Mouse (Mus musculus) bone marrow, adult 2 months (tissue): ENCODE data around the gene Krt79.

Experiments used
- CTCF ChIP-seq: fragments of 200-500 bp; IDR thresholded peaks from 2 replicates; pipeline ENCODE4 v1.5.1; 2011; ENCODE audit warnings: low read length, control low read depth; ENCODE audit not compliant: control insufficient read depth, insufficient read depth
- POLR2A ChIP-seq: fragments of 200-500 bp; IDR thresholded peaks from 2 replicates; pipeline ENCODE4 v1.6.1; 2011; ENCODE audit warnings: low read depth, mild to moderate bottlenecking, control low read depth, low read length, borderline replicate concordance; ENCODE audit not compliant: control insufficient read depth

DNA sequence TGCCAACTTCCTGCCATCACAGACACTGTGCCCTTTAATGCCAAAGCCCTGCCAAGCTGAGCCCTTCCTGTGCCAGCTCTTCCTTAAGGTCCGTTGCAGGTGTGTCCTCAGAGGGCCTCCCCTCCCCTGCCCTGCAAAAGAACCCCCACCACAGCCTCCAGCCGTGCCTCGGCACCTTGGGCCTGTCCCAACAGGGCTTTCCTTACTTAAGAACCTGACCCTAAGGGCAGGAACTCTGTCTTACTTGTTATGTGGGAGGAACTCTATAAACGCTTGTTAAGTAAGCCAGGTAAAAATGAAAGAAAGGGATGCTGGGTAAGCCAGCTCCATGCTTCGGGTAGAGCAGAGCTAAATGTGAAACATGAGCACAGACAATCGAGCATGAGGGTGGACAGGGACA, 7.1 kb downstream of the Krt79 start:
- no peak for TF ChIP-seq CTCF
- no peak for TF ChIP-seq POLR2A
